Mouse (Mus musculus) retina, embryonic 14.5 days (tissue): ENCODE data around the gene Olfr287.

Source experiments
- DNase-seq: peaks from one replicate; pipeline ENCODE4 v3.0.0-alpha.2; 2015; ENCODE audit warnings: low spot score

Olfr287 gene

GRCm38 (mm10) chr15:98220877-98221276, at the start of gene Olfr287, which contains the start of gene Gm44579:
Gene Olfr287, minus strand, starts transcription at chr15:98221056.
Gene Gm44579, minus strand, starts transcription at chr15:98220977.
- DNase-seq, result no peak

GRCm38 (mm10) chr15:98257776-98258175, 36.9 kb upstream of the Olfr287 start:
- no peak for DNase-seq

- DNase-seq, result no peak
These were observed 36.3 kb upstream of the Olfr287 start, which contains the start of gene H1fnt for GRCm38 (mm10) chr15:98257193-98257592. Gene H1fnt, minus strand, starts transcription at chr15:98257293.

GRCm38 (mm10) chr15:98256271-98256670, 35.4 kb upstream of the Olfr287 start:
- no peak for DNase-seq

GRCm38 (mm10) chr15:98235442-98235841, 14.6 kb upstream of the Olfr287 start:
- DNase-seq, result no peak

GRCm38 (mm10) chr15:98234350-98234749, 13.5 kb upstream of the Olfr287 start, which contains the start of gene Olfr286:
Gene Olfr286, minus strand, starts transcription at chr15:98234450.
- no peak for DNase-seq

GRCm38 (mm10) chr15:98226096-98226495, 5.2 kb upstream of the Olfr287 start:
- DNase-seq, result no peak

GRCm38 (mm10) chr15:98225610-98226009, 4.8 kb upstream of the Olfr287 start:
- no peak for DNase-seq

GRCm38 (mm10) chr15:98222377-98222776, 1.5 kb upstream of the Olfr287 start:
- no peak for DNase-seq

- no peak for DNase-seq
These were observed 6.7 kb downstream of the Olfr287 start for GRCm38 (mm10) chr15:98214130-98214529.

GRCm38 (mm10) chr15:98213336-98213870, 7.5 kb downstream of the Olfr287 start:
- DNase-seq, result no peak

- no peak for DNase-seq
These were observed 11.2 kb downstream of the Olfr287 start for GRCm38 (mm10) chr15:98209676-98210075.

- DNase-seq, result no peak
These were observed 25.4 kb downstream of the Olfr287 start, which contains the start of gene Olfr288 for GRCm38 (mm10) chr15:98195442-98195841. Gene Olfr288, minus strand, starts transcription at chr15:98195542.

- DNase-seq, result no peak
These were observed 36.4 kb downstream of the Olfr287 start for GRCm38 (mm10) chr15:98184456-98184855.

- no peak for DNase-seq
These were observed 38.8 kb downstream of the Olfr287 start for GRCm38 (mm10) chr15:98181856-98182570.

GRCm38 (mm10) chr15:98181132-98181711, 39.6 kb downstream of the Olfr287 start:
- peak; percentile 91 for DNase-seq

- no peak for DNase-seq
These were observed 40.2 kb downstream of the Olfr287 start for GRCm38 (mm10) chr15:98180567-98181131.

GRCm38 (mm10) chr15:98177320-98177719, 43.5 kb downstream of the Olfr287 start:
- no peak for DNase-seq

GRCm38 (mm10) chr15:98173821-98174220, 47.0 kb downstream of the Olfr287 start:
- peak; percentile 84 for DNase-seq

GRCm38 (mm10) chr15:98172113-98172512, 48.7 kb downstream of the Olfr287 start:
- no peak for DNase-seq

GRCm38 (mm10) chr15:98170917-98171316, 49.9 kb downstream of the Olfr287 start:
- DNase-seq, result no peak

GRCm38 (mm10) chr15:98170365-98170764, 50.5 kb downstream of the Olfr287 start:
- peak; percentile 65 for DNase-seq

- DNase-seq, result no peak
These were observed 52.2 kb downstream of the Olfr287 start for GRCm38 (mm10) chr15:98168622-98169004.
